Comparison of ENCODE assay signal across 37 mouse cellular contexts in genomic region chr4:138983422-138983821, GRCm38 (mm10). TPM values are rescaled to one million over a fixed set of nuclear protein-coding genes. Genes with fewer than 3 reads are reported as not detected.
A peak's percentile ranks its signal among the peaks of the same experiment; 100 is the strongest.
DNase-seq lines count a peak whose midpoint lies in the region; ATAC-seq and TF ChIP-seq lines count a peak whose summit lies in the region.
"Had no signal": no experiment of that assay in that cellular context is flagged by ENCODE, and none has a peak within 500 bp of the region (broad histone marks: within the 10 kb centered on the region; RNA-seq: fewer than 3 reads in every experiment).

No protein-coding gene starts in this region.

- intact Hi-C loops in heart, adult 2 months (cut with DNase I): no loop called here

- 0 out of 2 replicates have a peak, but pooled peaks cover 3% of the 10 kb centered on the region for H3K4me1 ChIP-seq in intestine, embryonic 14.5 days (replicated peaks; ENCODE audit: control insufficient read depth, insufficient read depth, low read length)
- 0 out of 2 replicates have a peak, but pooled peaks cover 9% of the 10 kb centered on the region for H3K4me1 ChIP-seq in intestine, postnatal 0 days (replicated peaks; ENCODE audit: control insufficient read depth, insufficient read depth, low read length)
- H3K4me1 ChIP-seq in lung, embryonic 14.5 days (ENCODE audit: insufficient read depth): no peaks in the 10 kb centered on the region
- H3K4me1 ChIP-seq in lung, adult 2 months (ENCODE audit: control insufficient read depth, insufficient read depth, low read length): no peaks in the 10 kb centered on the region
- no peaks in the 10 kb centered on the region for H3K4me1 ChIP-seq in lung, postnatal 0 days (ENCODE audit: insufficient read depth, low read depth, low read length)
- 0 out of 2 replicates have a peak, but pooled peaks cover 3% of the 10 kb centered on the region for H3K4me1 ChIP-seq in stomach, embryonic 16.5 days (ENCODE audit: control insufficient read depth, insufficient read depth, low read length)
- H3K4me1 ChIP-seq in heart, adult 2 months (ENCODE audit: control insufficient read depth, insufficient read depth, low read length): no peaks in the 10 kb centered on the region
- H3K4me1 ChIP-seq: embryonic facial prominence, embryonic 12.5 days; hindbrain, embryonic 13.5 days; neural tube, embryonic 15.5 days had no signal

- no peak for TF ChIP-seq POLR2A in lung, adult 2 months (IDR thresholded peaks at IDR 0.05; ENCODE audit: borderline replicate concordance, extremely low read depth, low read depth, low read length)
- TF ChIP-seq POLR2A in heart, adult 2 months (IDR thresholded peaks at IDR 0.05; ENCODE audit: insufficient read depth, low read depth, low read length): no peak

- DNase-seq in intestine, embryonic 14.5 days (ENCODE audit: low spot score): no peak
- peak; percentile 17 for DNase-seq in lung, embryonic 14.5 days
- DNase-seq in lung, adult 2 months: no peak
- peak; percentile 64 for DNase-seq in lung, postnatal 0 days (ENCODE audit: low spot score)
- DNase-seq in embryo, embryonic 9.5 days (ENCODE audit: extremely low spot score): no peak
- DNase-seq in heart, adult 2 months: no peak
- DNase-seq: adrenal gland, postnatal 10 days; cerebellum, adult 9-10 months; cerebellum, postnatal 36 days; gastrocnemius, postnatal 36 days; heart, adult 18-20 months; heart, postnatal 4 days; kidney, adult 9 months; kidney, postnatal 4 days; left cerebral cortex, postnatal 4 days; liver, embryonic 13.5 days; midbrain, embryonic 14.5 days; retina, postnatal 1 day; right cerebral cortex, postnatal 14 days; thymus, adult 2 months; thymus, postnatal 36 days had no signal

- H3K27me3 ChIP-seq in intestine, embryonic 14.5 days (replicated peaks; ENCODE audit: control insufficient read depth, insufficient read depth, low read length): no peaks in the 10 kb centered on the region
- no peaks in the 10 kb centered on the region for H3K27me3 ChIP-seq in intestine, postnatal 0 days (replicated peaks; ENCODE audit: control insufficient read depth, insufficient read depth, low read length)
- H3K27me3 ChIP-seq in lung, embryonic 14.5 days (ENCODE audit: insufficient read depth, low read length): no peaks in the 10 kb centered on the region
- no peaks in the 10 kb centered on the region for H3K27me3 ChIP-seq in lung, postnatal 0 days (replicated peaks; ENCODE audit: insufficient read depth, low read length)
- no peaks in the 10 kb centered on the region for H3K27me3 ChIP-seq in stomach, embryonic 16.5 days (ENCODE audit: control insufficient read depth, insufficient read depth, low read length)
- H3K27me3 ChIP-seq in heart, adult 2 months (ENCODE audit: control insufficient read depth, insufficient read depth, low read length): no peaks in the 10 kb centered on the region
- H3K27me3 ChIP-seq: CH12.LX; embryonic facial prominence, embryonic 12.5 days; heart, embryonic 12.5 days; hindbrain, embryonic 13.5 days; liver, embryonic 13.5 days; neural tube, embryonic 15.5 days had no signal

- no peak overlapping the region for H3K4me3 ChIP-seq in intestine, embryonic 14.5 days (ENCODE audit: low read depth, low read length)
- H3K4me3 ChIP-seq in intestine, postnatal 0 days (ENCODE audit: low read depth, low read length): no peak overlapping the region
- no peak overlapping the region for H3K4me3 ChIP-seq in lung, embryonic 14.5 days (ENCODE audit: low read depth, low read length)
- no peak overlapping the region for H3K4me3 ChIP-seq in lung, adult 2 months (replicated peaks; ENCODE audit: extremely low read depth, low read depth, low read length)
- H3K4me3 ChIP-seq in lung, postnatal 0 days (ENCODE audit: low read depth, low read length): no peak overlapping the region
- no peak overlapping the region for H3K4me3 ChIP-seq in stomach, embryonic 16.5 days (replicated peaks; ENCODE audit: low read length)
- H3K4me3 ChIP-seq in heart, adult 2 months: no peak overlapping the region
- H3K4me3 ChIP-seq: embryonic facial prominence, embryonic 12.5 days; heart, embryonic 12.5 days; hindbrain, embryonic 13.5 days; liver, embryonic 13.5 days; neural tube, embryonic 15.5 days had no signal

- no peaks in the 10 kb centered on the region for H3K79me2 ChIP-seq in heart, adult 2 months (replicated peaks; ENCODE audit: control insufficient read depth, insufficient read depth, low read length)

- peak; percentile 51 for ATAC-seq in intestine, embryonic 14.5 days (replicated peaks; ENCODE audit: low FRiP score, low TSS enrichment, low read depth)
- no peak for ATAC-seq in intestine, postnatal 0 days
- no peak for ATAC-seq in lung, embryonic 14.5 days (ENCODE audit: insufficient read depth)
- peak; percentile 80 for ATAC-seq in lung, postnatal 0 days
- ATAC-seq in stomach, embryonic 16.5 days (ENCODE audit: insufficient read depth, low FRiP score): peak; percentile 68; the same call in 1 of the 2 replicates
- ATAC-seq: forebrain, embryonic 14.5 days had no signal

- H3K9me3 ChIP-seq in intestine, embryonic 14.5 days (ENCODE audit: control insufficient read depth, low read length): 0 out of 2 replicates have a peak, but pooled peaks cover 2% of the 10 kb centered on the region
- no peaks in the 10 kb centered on the region for H3K9me3 ChIP-seq in intestine, postnatal 0 days (ENCODE audit: control insufficient read depth)
- H3K9me3 ChIP-seq in lung, embryonic 14.5 days (ENCODE audit: low read depth, low read length): no peaks in the 10 kb centered on the region
- no peaks in the 10 kb centered on the region for H3K9me3 ChIP-seq in lung, postnatal 0 days (ENCODE audit: low read length)
- no peaks in the 10 kb centered on the region for H3K9me3 ChIP-seq in stomach, embryonic 16.5 days (replicated peaks; ENCODE audit: control insufficient read depth, low read length)
- H3K9me3 ChIP-seq: embryonic facial prominence, embryonic 12.5 days; heart, embryonic 12.5 days; hindbrain, embryonic 13.5 days; liver, embryonic 13.5 days; neural tube, embryonic 15.5 days had no signal

- H3K4me2 ChIP-seq in intestine, embryonic 14.5 days (ENCODE audit: low read length): no peak overlapping the region
- no peak overlapping the region for H3K4me2 ChIP-seq in intestine, postnatal 0 days (replicated peaks; ENCODE audit: low read depth)
- H3K4me2 ChIP-seq in lung, embryonic 14.5 days: no peak overlapping the region
- no peak overlapping the region for H3K4me2 ChIP-seq in lung, postnatal 0 days (replicated peaks; ENCODE audit: low read depth, low read length)
- H3K4me2 ChIP-seq in stomach, embryonic 16.5 days (ENCODE audit: low read depth, low read length): peak overlapping the region; percentile 23; the same call in 1 of the 2 replicates
- H3K4me2 ChIP-seq: embryonic facial prominence, embryonic 12.5 days; heart, embryonic 12.5 days; hindbrain, embryonic 13.5 days; liver, embryonic 13.5 days; neural tube, embryonic 15.5 days had no signal

- no peak for TF ChIP-seq EP300 in lung, postnatal 0 days (IDR thresholded peaks at IDR 0.05)
- TF ChIP-seq EP300 in heart, adult 2 months (IDR thresholded peaks at IDR 0.05; ENCODE audit: insufficient read depth, low read depth, low read length): no peak

- H3K9ac ChIP-seq in intestine, embryonic 14.5 days (ENCODE audit: low read length): no peak overlapping the region
- H3K9ac ChIP-seq in intestine, postnatal 0 days (ENCODE audit: low read depth, low read length): no peak overlapping the region
- H3K9ac ChIP-seq in lung, embryonic 14.5 days: no peak overlapping the region
- H3K9ac ChIP-seq in lung, postnatal 0 days (replicated peaks; ENCODE audit: low read depth): no peak overlapping the region
- H3K9ac ChIP-seq in stomach, embryonic 16.5 days (ENCODE audit: low read length): no peak overlapping the region; the same call in 1 of the 2 replicates
- no peak overlapping the region for H3K9ac ChIP-seq in heart, adult 2 months (ENCODE audit: low read depth, low read length)
- H3K9ac ChIP-seq: embryonic facial prominence, embryonic 12.5 days; heart, embryonic 12.5 days; hindbrain, embryonic 13.5 days; liver, embryonic 13.5 days; neural tube, embryonic 15.5 days had no signal

- TF ChIP-seq CTCF in intestine, postnatal 0 days (IDR thresholded peaks at IDR 0.05; ENCODE audit: low read depth): no peak
- TF ChIP-seq CTCF in lung, embryonic 14.5 days (IDR thresholded peaks at IDR 0.05; ENCODE audit: low read depth): no peak
- no peak for TF ChIP-seq CTCF in lung, adult 2 months (IDR thresholded peaks at IDR 0.05; ENCODE audit: insufficient read depth, low read length)
- no peak for TF ChIP-seq CTCF in lung, postnatal 0 days (IDR thresholded peaks at IDR 0.05)
- TF ChIP-seq CTCF in heart, adult 2 months (IDR thresholded peaks at IDR 0.05): no peak

- H3K27ac ChIP-seq in intestine, embryonic 14.5 days (ENCODE audit: low read depth): no peak overlapping the region; the same call in 1 of the 2 replicates
- H3K27ac ChIP-seq in intestine, postnatal 0 days (ENCODE audit: low read depth, low read length): no peak overlapping the region
- H3K27ac ChIP-seq in lung, embryonic 14.5 days (ENCODE audit: low read depth): no peak overlapping the region
- 0 out of 2 replicates have a peak overlapping the region, but pooled peaks have one; percentile 1 for H3K27ac ChIP-seq in lung, postnatal 0 days (ENCODE audit: low read length)
- H3K27ac ChIP-seq in stomach, embryonic 16.5 days (ENCODE audit: low read length): peak overlapping the region; percentile 58
- no peak overlapping the region for H3K27ac ChIP-seq in heart, adult 2 months
- H3K27ac ChIP-seq: embryonic facial prominence, embryonic 12.5 days; hindbrain, embryonic 13.5 days; liver, embryonic 13.5 days; neural tube, embryonic 15.5 days had no signal

- H3K36me3 ChIP-seq in intestine, embryonic 14.5 days (ENCODE audit: control insufficient read depth, insufficient read depth, low read length): no peaks in the 10 kb centered on the region
- H3K36me3 ChIP-seq in intestine, postnatal 0 days (ENCODE audit: control insufficient read depth, insufficient read depth): no peaks in the 10 kb centered on the region
- H3K36me3 ChIP-seq in lung, embryonic 14.5 days (ENCODE audit: insufficient read depth): no peaks in the 10 kb centered on the region
- H3K36me3 ChIP-seq in lung, postnatal 0 days (ENCODE audit: insufficient read depth, low read length): no peaks in the 10 kb centered on the region
- H3K36me3 ChIP-seq in stomach, embryonic 16.5 days (ENCODE audit: control insufficient read depth, insufficient read depth, low read length): no peaks in the 10 kb centered on the region
- H3K36me3 ChIP-seq in heart, adult 2 months (ENCODE audit: control insufficient read depth, insufficient read depth, low read length): no peaks in the 10 kb centered on the region
- H3K36me3 ChIP-seq: embryonic facial prominence, embryonic 12.5 days; heart, embryonic 12.5 days; hindbrain, embryonic 13.5 days; liver, embryonic 13.5 days; neural tube, embryonic 15.5 days had no signal

- WGBS in intestine, embryonic 14.5 days: 46% methylated on average over 3 of the region's 3 CpGs
- WGBS in intestine, postnatal 0 days: 29% methylated on average over 3 of the region's 3 CpGs
- 57% methylated on average over 3 of the region's 3 CpGs for WGBS in lung, embryonic 14.5 days
- 58% methylated on average over 3 of the region's 3 CpGs for whole genome bisulfite sequencing in lung, adult 2 months
- 55% methylated on average over 3 of the region's 3 CpGs for WGBS in lung, postnatal 0 days
- WGBS in stomach, embryonic 16.5 days: 63% methylated on average over 3 of the region's 3 CpGs
- WGBS in heart, adult 2 months: 78% methylated on average over 3 of the region's 3 CpGs

RNA-seq across cellular contexts. Expression of gene Tmco4, which starts 10.7 kb away (rescaled TPM):
- 9.4 and 10.0 TPM in 2 replicates for polyA plus RNA-seq in intestine, embryonic 14.5 days (2014; fragmentation: Nextera tagmentation; extraction: Ambion mirVana)
- polyA plus RNA-seq in intestine, postnatal 0 days (2015; fragmentation: Nextera tagmentation; extraction: Ambion mirVana): 11.0 and 12.2 TPM in 2 replicates
- polyA plus RNA-seq in lung, embryonic 14.5 days (2014; fragmentation: Nextera tagmentation; extraction: Ambion mirVana): 2.6 and 3.7 TPM in 2 replicates
- 14.7 and 15.1 TPM in 2 replicates for polyA plus RNA-seq in lung, adult 2 months (2012; rRNA removed)
- 8.3 and 8.5 TPM in 2 replicates for polyA plus RNA-seq in lung, postnatal 0 days (2015; fragmentation: Nextera tagmentation; extraction: Ambion mirVana)
- polyA plus RNA-seq in stomach, embryonic 16.5 days (2015; fragmentation: Nextera tagmentation; extraction: Ambion mirVana): 12.7 and 16.4 TPM in 2 replicates
- 10 to 100 TPM in 1 of 2 experiments, 1 to 10 TPM in 1; 9.2 to 11.7 TPM for total RNA-seq in heart, adult 2 months (2021)
- polyA plus RNA-seq in heart, adult 2 months (2012; rRNA removed): 8.4 and 12.2 TPM in 2 replicates

RNA-seq across cellular contexts. Expression of gene Rnf186, which starts 16.5 kb away (rescaled TPM):
- polyA plus RNA-seq in intestine, embryonic 14.5 days (2014; fragmentation: Nextera tagmentation; extraction: Ambion mirVana): 54.1 and 56.2 TPM in 2 replicates
- polyA plus RNA-seq in intestine, postnatal 0 days (2015; fragmentation: Nextera tagmentation; extraction: Ambion mirVana): 65.2 and 70.7 TPM in 2 replicates
- polyA plus RNA-seq in lung, embryonic 14.5 days (2014; fragmentation: Nextera tagmentation; extraction: Ambion mirVana): 0.24 and 0.69 TPM in 2 replicates
- polyA plus RNA-seq in lung, adult 2 months (2012; rRNA removed): 74.5 and 93.5 TPM in 2 replicates
- polyA plus RNA-seq in lung, postnatal 0 days (2015; fragmentation: Nextera tagmentation; extraction: Ambion mirVana): 17.9 and 21.6 TPM in 2 replicates
- polyA plus RNA-seq in stomach, embryonic 16.5 days (2015; fragmentation: Nextera tagmentation; extraction: Ambion mirVana): 19.3 and 25.1 TPM in 2 replicates
- total RNA-seq in heart, adult 2 months (2021): not detected
- polyA plus RNA-seq in heart, adult 2 months (2012; rRNA removed): 2.0 TPM in 1 of 2 replicates, not detected in the other
- total RNA-seq: adrenal gland, postnatal 10 days; CH12.LX; gastrocnemius, adult 18-20 months; gastrocnemius, postnatal 36 days; heart, adult 18-20 months; heart, postnatal 4 days; layer of hippocampus, adult 8-10 months; layer of hippocampus, postnatal 25 days; left cerebral cortex, postnatal 4 days; megakaryocyte-erythroid progenitor cell, adult 5-6 weeks; monocyte, adult 5-6 weeks had no signal
- polyA plus RNA-seq: C2C12; embryonic facial prominence, embryonic 12.5 days; forebrain, embryonic 14.5 days; heart, embryonic 12.5 days; heart, postnatal 0 days; hindbrain, embryonic 13.5 days; limb, embryonic 14.5 days; midbrain, embryonic 14.5 days; neural tube, embryonic 15.5 days had no signal

Comparison
In these comparisons a context has a peak if more than half of its experiments do, and no peak if none do; other contexts are left out.
1. ATAC-seq: peak in intestine, embryonic 14.5 days (single experiment), lung, postnatal 0 days (single experiment) and stomach, embryonic 16.5 days (single experiment); none in intestine, postnatal 0 days (single experiment) and lung, embryonic 14.5 days (single experiment).
2. DNase-seq: peak in lung, embryonic 14.5 days (single experiment) and lung, postnatal 0 days (single experiment); none in intestine, embryonic 14.5 days (single experiment), lung, adult 2 months (single experiment), embryo, embryonic 9.5 days (single experiment) and heart, adult 2 months (0 of 2).
3. H3K27ac ChIP-seq: peak in lung, postnatal 0 days (single experiment) and stomach, embryonic 16.5 days (single experiment); none in intestine, embryonic 14.5 days (single experiment), intestine, postnatal 0 days (single experiment), lung, embryonic 14.5 days (single experiment) and heart, adult 2 months (single experiment).